Mouse (Mus musculus) retina, adult 2 months (tissue): ENCODE results near the gene Tecpr1.
A peak's percentile ranks its signal among the peaks of the same experiment; 100 is the strongest.

Experiments used
- DNase-seq: peaks from one replicate; pipeline ENCODE4 v3.0.0-alpha.2; 2012; ENCODE audit warnings: low read depth, low spot score

Tecpr1 gene

DNA sequence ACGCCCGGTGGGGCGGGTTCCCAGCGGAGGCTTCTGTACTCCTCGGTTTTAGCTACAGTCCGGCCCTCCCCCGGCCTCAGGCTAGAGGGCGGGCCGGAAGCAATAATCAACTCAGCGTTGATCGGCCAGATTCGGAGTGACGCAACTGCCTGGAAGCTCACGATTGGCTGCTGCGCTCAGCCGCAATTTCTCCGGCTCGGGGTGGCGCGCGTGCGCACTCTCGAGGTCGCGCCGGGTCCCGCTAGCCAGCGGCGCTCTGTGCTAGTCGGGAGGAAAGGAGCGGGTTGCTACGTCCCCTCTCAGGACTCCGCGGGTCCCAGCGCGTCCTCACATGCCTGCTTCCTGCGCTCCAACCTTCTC, at the start of gene Tecpr1:
TSS of gene Tecpr1 (minus strand) at position 113 of the 360 bp plus-strand sequence.
- DNase-seq, result peak; percentile 87

DNA sequence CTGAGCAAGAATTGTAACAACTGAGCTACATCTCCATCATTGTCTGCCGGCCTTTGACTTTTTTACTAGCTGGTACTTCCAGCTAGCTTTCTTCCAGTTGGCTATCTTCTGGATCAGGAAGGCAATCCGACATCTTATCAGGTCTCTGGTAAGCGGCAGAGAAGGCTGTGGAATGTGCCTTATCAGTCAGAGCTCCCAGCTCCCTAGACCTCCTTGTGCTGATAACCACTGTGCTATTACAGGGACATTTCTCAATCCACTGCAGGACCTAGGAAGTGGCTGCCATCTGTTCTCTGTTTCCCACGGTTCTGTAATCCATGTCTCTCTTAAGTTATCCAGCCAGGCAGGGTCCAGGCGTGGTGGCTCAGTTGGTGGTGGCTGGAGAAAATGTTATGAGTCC, 48.4 kb upstream of the Tecpr1 start:
- no peak for DNase-seq

DNA sequence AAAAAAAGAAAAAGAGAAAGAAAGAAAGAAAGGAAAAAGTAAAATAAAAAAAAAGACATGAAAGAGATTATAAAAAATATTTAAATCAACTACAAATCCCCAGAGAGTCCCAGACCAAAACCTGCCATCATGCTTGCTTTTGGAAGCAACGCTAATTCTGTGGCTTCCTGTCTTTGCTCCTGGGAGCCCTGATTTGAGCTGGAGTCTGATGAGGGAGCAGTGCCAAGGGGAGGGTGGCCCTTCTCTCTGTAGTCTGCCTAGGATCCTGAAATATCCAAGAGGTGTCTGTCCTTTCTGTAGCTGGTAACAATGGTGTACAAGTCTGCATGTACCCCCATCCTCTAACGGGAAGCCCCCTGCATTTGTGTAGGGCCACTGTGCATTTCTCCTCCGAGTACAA, 47.7 kb upstream of the Tecpr1 start:
- DNase-seq, result no peak

DNA sequence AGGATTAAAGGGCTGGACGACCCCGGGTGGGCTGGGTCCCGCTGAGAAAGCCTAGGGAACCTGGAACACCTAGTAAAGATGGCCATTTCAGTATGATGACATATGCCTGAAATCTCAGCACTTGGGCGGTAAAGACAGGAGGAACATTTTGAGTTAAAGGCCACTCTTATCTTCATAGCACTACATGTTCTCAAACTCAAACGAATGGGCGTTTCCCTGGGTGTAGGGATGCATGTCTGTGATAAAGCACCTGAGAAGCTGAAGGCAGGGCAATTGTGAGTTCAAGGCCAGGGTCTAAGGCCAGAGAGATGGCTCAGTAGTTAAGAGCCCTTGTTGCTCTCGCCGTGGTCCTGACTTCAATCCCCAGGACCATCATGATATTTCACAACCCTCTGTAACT, 47.0 kb upstream of the Tecpr1 start:
- DNase-seq, result no peak

DNA sequence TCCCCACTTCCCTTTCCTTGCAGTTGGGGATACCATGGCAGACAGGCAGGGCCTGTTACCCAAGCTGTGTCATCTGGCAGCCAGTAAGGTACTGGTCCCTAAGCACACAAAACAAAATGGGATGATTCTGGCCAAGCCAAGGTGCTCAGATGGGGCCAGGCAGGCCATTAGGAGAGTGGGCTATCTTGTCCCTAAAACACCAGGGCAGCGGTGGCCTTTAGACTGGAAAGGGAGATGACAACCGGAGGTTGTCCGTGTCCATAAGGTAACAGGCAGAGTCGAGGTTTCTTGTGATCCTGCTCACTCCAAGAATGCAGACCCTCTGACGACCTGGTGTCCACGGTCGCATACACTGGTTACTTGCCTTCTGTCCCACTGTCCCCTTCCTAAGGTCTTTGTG, 46.5 kb upstream of the Tecpr1 start:
- DNase-seq, result no peak

- no peak for DNase-seq
These were observed 44.3 kb upstream of the Tecpr1 start for GRCm38 (mm10) chr5:144267535-144268241.

- DNase-seq, result no peak
These were observed 40.1 kb upstream of the Tecpr1 start for GRCm38 (mm10) chr5:144263496-144263895.

- DNase-seq, result no peak
These were observed 39.7 kb upstream of the Tecpr1 start for GRCm38 (mm10) chr5:144263082-144263481.

GRCm38 (mm10) chr5:144261829-144262228, 38.4 kb upstream of the Tecpr1 start:
- no peak for DNase-seq

DNA sequence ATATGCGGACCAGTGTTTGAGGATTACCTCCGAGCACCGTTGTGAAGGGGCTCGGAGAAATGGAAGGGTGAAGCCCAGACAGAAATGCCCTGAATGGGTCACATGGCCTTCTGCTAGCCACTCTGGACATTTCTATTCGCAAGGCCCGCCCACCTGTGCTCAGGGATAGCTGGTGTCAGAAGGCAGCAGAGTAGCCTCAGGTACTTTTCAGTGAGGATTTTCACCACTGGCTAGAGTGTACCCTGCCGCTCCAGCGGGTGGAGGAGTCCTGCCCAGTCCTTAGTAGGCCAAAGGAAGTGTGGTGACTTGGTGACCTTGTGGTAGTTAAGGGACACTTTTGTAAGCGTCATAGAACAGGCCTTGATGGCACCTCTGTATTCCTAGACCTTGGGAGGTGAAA, 37.9 kb upstream of the Tecpr1 start:
- DNase-seq, result no peak

DNA sequence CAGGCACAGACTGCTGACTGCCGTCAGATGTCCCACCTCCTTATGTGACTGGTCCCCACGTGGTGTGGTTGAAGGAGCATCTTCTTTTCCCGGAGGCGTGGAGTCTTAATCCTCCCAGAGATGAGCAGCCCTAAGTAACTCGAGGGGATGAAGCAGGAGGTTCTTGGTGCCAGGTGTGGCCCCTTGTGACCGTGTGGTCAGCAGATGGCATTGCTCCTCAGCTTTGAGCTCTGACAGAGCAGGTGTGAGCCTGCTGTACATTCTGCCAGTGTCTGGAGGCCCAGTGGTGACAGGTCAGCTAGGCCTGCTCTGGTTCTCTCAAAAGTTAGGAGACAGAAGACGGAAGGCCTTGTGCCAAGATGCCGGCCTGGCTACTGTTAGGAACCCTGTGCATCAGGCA, 37.0 kb upstream of the Tecpr1 start:
- DNase-seq, result no peak

- no peak for DNase-seq
These were observed 35.8 kb upstream of the Tecpr1 start for GRCm38 (mm10) chr5:144259228-144259627.

GRCm38 (mm10) chr5:144258687-144259086, 35.3 kb upstream of the Tecpr1 start:
- DNase-seq, result no peak

DNA sequence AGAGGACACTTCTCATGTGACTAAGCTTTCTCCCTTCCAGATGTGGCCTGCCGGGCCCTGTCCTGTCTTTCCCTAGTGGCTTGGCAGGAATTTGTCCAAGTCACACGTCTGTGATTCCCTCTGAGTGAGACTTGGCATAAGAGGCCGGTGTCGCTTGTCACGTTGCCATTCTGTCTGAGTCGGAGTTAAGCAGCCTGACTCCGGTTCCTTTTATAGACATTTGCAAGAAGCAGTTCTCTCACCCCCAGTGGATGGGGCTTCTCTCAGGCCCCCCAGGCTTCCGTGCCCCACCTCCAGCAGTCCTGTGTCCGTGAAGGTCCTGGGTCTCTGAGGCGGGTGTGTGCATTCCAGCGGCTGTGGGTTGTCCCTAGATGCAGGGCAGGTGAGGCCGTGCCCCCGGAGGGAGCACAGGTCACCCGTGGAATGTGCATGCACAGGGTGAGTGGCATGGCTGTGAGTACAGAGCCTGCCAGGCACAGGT, 34.8 kb upstream of the Tecpr1 start:
- no peak for DNase-seq

- no peak for DNase-seq
These were observed 34.2 kb upstream of the Tecpr1 start for GRCm38 (mm10) chr5:144257451-144258110.

- no peak for DNase-seq
These were observed 33.5 kb upstream of the Tecpr1 start for GRCm38 (mm10) chr5:144256888-144257287.

GRCm38 (mm10) chr5:144256541-144256870, 33.1 kb upstream of the Tecpr1 start:
- DNase-seq, result no peak

DNA sequence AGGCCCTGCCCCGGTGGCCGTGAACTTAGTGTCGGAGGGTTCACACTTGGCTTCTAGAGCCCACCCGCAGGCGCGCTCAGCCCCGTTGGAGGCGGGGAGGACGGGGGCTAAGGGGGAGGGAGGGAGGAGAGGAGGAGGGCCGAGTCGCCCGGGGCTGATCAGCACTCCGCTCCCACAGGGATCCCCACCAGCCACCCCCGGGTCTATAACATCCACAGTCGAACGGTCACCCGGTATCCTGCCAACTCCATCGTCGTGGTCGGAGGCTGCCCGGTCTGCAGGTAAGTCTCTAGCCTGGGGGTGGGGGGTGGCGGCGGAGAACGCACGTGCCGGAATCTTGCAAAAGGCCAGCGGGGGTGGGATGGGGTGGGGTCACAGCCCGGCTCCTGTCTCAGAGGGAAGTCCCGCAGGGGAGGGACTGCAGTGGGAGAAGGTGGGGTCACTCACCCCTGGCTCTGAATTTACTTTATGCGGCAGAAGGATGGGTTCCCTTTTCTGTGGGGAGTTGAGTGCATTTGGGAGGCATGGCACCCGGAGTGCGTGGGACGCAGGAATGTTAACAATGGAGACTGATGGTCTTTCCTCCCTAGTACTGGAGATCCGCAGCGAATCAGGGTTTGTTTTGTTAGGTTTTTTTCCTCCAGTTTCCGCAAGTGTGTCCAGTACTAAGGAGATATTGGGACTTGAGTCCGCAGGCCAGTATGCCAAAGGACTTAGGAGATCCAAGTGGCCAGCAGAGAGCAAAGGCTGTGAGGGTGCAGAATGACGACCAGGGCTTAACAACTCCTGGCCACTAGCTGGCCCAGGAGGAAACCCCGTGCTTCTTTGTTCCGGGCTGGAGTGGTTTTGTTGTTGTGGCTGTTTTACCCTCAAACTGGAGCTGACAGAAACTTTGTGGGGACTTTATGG, 32.5 kb upstream of the Tecpr1 start:
- peak; percentile 16 for DNase-seq

DNA sequence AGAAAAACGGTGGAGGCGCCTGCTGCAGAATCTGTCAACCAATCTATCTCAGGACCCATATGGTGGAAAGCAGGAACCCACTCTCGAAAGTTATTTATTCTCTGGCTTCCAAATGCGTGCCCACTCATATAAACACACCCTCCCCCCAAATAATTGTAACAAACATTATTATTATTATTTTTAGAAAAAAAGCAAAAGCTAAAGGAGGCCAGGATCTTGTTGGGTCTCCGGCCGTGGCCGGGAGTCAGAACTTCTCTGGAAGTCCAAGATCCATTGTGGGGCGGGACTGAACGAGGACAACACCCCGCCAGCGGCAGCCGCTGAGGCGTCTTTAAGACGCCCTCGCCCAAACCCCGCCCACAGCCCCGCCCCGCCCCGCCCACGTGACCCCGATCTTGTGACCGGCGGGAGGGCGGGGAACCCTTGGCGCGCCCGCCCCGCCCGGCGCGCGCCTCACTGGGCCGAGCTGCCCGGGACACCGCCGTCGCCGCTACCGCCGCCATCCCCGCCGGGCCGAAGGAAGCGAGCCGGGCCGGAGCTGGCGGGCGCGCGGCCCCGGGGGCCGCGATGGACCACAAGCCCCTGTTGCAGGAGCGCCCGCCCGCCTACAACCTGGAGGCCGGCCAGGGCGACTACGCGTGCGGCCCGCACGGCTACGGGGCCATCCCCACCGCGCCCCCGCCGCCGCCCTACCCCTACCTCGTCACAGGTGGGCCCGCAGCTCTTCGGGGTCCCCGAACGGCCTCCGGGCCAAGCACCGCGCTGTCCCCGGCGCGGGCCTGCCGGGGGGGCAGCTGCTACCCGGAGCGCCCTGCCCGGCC, 31.6 kb upstream of the Tecpr1 start:
- DNase-seq, result peak; percentile 77

GRCm38 (mm10) chr5:144254122-144254810, 30.9 kb upstream of the Tecpr1 start:
- DNase-seq, result no peak

GRCm38 (mm10) chr5:144253212-144253611, 29.8 kb upstream of the Tecpr1 start:
- DNase-seq, result no peak
